Comparison of ENCODE assay signal across 8 mouse cellular contexts in the genomic region with DNA sequence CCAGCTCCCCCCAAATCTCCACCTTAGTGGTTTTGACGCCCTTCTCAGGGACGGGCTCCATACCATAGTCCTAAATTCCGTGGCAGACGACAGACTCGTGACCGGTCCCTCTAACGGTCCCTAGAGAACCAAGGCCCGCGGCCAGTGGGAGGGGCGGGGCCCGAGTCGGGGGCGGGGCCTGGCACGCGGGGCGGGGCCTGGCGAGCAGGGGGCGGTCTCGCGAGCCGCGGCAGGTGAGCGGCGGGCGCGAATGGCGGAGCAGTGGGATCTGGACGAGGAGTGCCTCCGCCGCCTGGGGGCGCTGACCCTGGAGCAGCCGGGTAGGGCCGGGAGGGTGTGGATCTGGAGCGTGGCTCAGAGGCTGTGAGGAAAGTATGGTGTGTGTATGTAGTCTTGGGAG. TPM values are rescaled to one million over a fixed set of nuclear protein-coding genes. Genes with fewer than 3 reads are reported as not detected.
DNase-seq lines count a peak whose midpoint lies in the region; ATAC-seq and TF ChIP-seq lines count a peak whose summit lies in the region.

Kctd19 (minus strand) TSS at position 112 of the 400 bp plus-strand sequence.
Lrrc36 (plus strand) TSS at position 181 of the 400 bp plus-strand sequence.

- no peak for TF ChIP-seq POLR2A in lung, adult 2 months (IDR thresholded peaks at IDR 0.05; ENCODE audit: borderline replicate concordance, extremely low read depth, low read depth, low read length)

- peak; percentile 32 for DNase-seq in right cerebral cortex, postnatal 14 days
- DNase-seq in right cerebral cortex, postnatal 36 days (ENCODE audit: low spot score in 2 of 2), result no peak
- peak; percentile 69 for DNase-seq in embryo, embryonic 10.5 days (ENCODE audit: low spot score)
- peak; percentile 39 for DNase-seq in kidney, adult 18-20 months
- peak; percentile 63 for DNase-seq in lung, adult 2 months
- DNase-seq in ovary, postnatal 14 days (ENCODE audit: low spot score), result peak; percentile 61
- no peak for DNase-seq in MN1 (ENCODE audit: low spot score)

- no peak for TF ChIP-seq CTCF in lung, adult 2 months (IDR thresholded peaks at IDR 0.05; ENCODE audit: insufficient read depth, low read length)

- 0 out of 2 replicates have a peak, but pooled peaks cover 3% of the 10 kb centered on the region for H3K4me1 ChIP-seq in lung, adult 2 months (ENCODE audit: control insufficient read depth, insufficient read depth, low read length)

- ATAC-seq in granulocyte monocyte progenitor cell, adult 5-6 weeks (replicated peaks; ENCODE audit: poor library complexity, severe bottlenecking), result peak; percentile 98

- 2% methylated on average over 34 of the region's 34 CpGs for WGBS in lung, adult 2 months

- peak within 1 kb of the TSS; percentile 16 for H3K4me3 ChIP-seq in lung, adult 2 months (replicated peaks; ENCODE audit: extremely low read depth, low read depth, low read length)

RNA-seq across cellular contexts. Expression of gene Kctd19, which starts in this region (rescaled TPM):
- total RNA-seq in granulocyte monocyte progenitor cell, adult 5-6 weeks (2014; fragmentation: Nextera tagmentation), result not detected in 2 replicates
- not detected in 2 replicates for total RNA-seq in granulocyte monocyte progenitor cell, adult 5-6 weeks (2017)
- polyA plus RNA-seq in lung, adult 2 months (2012; rRNA removed), result 0.27 and 0.32 TPM in 2 replicates

RNA-seq across cellular contexts. Expression of gene Lrrc36, which starts in this region (rescaled TPM):
- 0.36 TPM in 1 of 2 replicates, not detected in the other for total RNA-seq in granulocyte monocyte progenitor cell, adult 5-6 weeks (2014; fragmentation: Nextera tagmentation)
- not detected in 2 replicates for total RNA-seq in granulocyte monocyte progenitor cell, adult 5-6 weeks (2017)
- 5.5 and 7.5 TPM in 2 replicates for polyA plus RNA-seq in lung, adult 2 months (2012; rRNA removed)

Comparison
In these comparisons a context has a peak if more than half of its experiments do, and no peak if none do; other contexts are left out.
1. DNase-seq: peak in right cerebral cortex, postnatal 14 days (single experiment), embryo, embryonic 10.5 days (single experiment), kidney, adult 18-20 months (single experiment), lung, adult 2 months (single experiment) and ovary, postnatal 14 days (single experiment); none in right cerebral cortex, postnatal 36 days (0 of 2) and MN1 (single experiment).
2. Peak in ATAC-seq in granulocyte monocyte progenitor cell, adult 5-6 weeks; RNA of the genes that start here not detected or under 1 TPM.